Mouse (Mus musculus) kidney, adult 2 months (tissue): ENCODE data around the gene Aldh3b1.
"Not testable (repeated sequence)": the region's sequence is repeated elsewhere in the genome, so short reads cannot be mapped to it uniquely, and the experiment has no call there.

Experiments
- CTCF ChIP-seq: fragments of 200-500 bp; conservative IDR thresholded peaks from 2 replicates; pipeline ENCODE4 v1.5.1; 2011; ENCODE audit warnings: low read depth, mild to moderate bottlenecking, control low read depth, low read length, moderate library complexity, mixed read lengths; ENCODE audit not compliant: insufficient read depth, insufficient read length
- POLR2A ChIP-seq: fragments of 200-500 bp; IDR thresholded peaks from one replicate; pipeline ENCODE4 v1.6.1; 2011; ENCODE audit warnings: low read depth, low read length, control low read depth

DNA sequence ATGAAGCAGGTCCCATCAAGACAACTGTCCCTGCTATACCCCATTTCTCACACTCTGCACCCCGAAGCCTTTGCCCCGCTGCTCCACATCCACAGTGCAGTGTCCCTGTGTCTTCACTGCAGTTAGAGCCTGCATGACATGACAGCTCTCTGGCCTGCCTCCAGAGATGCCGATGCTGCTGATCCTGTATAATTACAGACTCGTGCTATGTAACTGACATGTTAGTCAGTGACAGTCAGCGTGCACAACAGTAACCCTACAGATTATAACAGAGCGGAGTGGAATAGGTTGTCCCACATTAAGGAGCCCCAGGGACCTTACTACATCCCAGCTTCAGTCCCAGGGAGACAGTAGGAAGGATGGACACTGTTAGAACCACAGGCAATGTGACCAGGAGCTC is 45.0 kb upstream of the Aldh3b1 start:
- TF ChIP-seq POLR2A, CTCF: not testable (repeated sequence)
